Mouse (Mus musculus): Measurements from ENCODE around the gene Pklr.

The Pklr gene

DNA sequence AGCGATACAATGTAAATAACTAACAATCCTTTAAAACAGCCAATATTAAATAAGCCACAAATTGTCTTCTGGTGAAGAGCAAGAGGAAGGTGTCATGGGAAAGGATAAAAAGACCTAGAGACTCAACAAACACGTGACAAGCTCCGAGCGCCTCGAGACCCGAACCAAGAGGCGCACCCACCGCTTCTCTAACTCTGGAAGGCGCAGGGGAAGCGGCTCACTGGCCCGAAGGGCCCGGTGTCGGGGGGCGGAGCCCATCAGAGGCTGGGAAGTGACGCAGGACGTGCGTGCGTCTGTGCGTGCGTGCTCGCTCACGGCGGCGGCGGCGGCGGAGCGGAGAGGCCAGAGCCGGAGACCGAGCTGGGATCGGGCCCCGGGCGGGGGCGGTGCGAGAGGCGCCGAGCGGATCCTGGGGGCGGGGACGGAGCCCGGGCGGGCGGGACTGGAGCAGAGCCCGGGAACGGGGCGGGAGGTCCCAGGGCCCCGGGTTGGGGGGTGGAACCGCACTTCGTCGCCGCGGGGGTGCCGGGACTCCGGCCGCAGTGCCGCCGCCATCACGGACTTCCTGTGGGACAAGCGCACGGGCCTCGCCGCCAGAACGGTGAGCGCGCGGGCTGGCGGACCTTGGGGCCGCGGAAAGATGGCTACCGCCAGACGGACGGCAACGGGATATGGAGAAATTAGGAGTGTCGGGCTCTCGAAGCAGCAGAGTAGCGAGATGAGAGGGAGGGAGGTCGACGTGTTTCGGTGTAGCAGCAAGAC is 28.7 kb downstream of the Pklr start, which contains the start of gene Clk2:
Gene Clk2 (plus strand): TSS at position 290 of the 762 bp plus-strand sequence.
- DNase-seq = peak; percentile 95

DNA sequence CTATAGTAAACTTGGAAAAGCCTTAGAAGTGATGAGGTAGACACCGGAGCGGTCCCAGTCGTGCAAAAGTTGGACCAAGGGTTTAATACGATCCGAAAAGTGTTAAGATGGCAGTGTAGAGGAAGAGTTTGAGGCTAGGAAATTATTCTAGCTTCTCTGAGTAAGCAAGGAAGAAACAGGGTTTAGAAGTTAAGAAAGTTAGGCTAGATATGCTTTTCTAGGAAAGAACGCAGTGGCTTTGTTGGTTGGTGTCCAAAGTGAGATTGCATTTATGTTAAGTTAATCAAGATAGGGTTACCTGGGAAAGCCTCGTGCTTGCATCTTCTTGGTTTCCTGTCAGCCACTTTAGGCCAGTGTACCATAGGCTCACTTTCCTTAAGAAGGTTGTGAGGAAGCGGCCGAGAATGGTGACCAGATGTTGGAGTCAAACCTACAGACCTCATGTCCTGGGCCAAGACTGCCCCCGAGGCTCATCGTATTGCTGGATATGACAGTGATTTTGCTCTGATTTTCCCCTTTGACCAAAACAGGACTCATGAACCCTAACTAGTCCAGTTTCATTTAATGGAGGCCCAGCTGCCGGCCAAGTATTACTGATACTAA is 29.4 kb downstream of the Pklr start:
- DNase-seq = peak; percentile 24

DNA sequence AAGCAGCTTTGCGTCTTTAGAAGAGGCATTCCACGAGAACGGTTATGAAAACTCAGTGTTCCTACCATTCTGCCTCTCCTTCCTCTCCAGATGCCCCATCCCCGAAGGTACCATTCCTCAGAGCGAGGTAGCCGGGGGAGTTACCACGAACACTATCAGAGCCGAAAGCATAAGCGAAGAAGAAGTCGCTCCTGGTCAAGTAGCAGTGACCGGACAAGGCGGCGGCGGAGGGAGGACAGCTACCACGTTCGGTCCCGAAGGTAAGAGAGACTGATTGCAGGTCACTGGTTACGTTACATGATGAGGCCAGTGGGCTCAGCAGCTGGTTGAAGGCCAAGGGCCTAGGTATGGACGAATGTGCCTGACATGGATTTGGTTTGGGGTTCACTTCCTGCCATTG is 31.0 kb downstream of the Pklr start:
- DNase-seq = peak; percentile 35

DNA sequence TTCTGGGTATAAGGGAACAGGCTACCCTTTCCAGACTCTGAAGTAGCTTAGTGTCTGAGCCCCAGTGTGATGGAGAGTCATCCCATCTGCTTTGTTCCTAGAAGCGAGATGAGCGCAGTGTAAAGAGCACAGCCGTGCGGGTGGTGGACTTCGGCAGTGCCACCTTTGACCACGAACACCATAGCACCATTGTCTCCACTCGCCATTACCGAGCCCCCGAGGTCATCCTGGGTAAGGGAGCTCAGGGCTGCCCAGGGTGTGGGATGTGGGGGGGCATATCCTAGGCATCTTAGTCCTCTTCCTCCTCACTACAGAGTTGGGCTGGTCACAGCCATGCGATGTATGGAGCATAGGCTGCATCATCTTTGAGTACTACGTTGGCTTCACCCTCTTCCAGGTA is 38.9 kb downstream of the Pklr start:
- DNase-seq = no peak

DNA sequence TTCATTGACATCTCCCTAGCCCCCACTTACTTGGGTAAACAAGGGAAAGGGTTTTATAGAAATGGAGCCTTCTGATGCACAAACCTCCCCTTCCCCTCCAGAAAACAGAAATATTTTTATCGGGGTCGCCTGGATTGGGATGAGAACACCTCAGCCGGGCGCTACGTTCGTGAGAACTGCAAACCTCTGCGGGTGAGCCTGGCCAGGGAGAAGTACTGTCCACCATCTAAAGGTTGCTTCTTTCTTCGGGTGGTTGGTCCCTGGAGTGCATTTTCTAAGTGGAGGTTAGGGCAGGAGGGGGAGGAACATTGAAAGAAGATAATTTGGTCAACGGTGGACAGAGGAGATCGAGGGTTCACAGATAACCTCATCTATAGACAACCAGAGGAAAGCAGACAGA is 39.6 kb downstream of the Pklr start:
- DNase-seq = peak; percentile 17

DNA sequence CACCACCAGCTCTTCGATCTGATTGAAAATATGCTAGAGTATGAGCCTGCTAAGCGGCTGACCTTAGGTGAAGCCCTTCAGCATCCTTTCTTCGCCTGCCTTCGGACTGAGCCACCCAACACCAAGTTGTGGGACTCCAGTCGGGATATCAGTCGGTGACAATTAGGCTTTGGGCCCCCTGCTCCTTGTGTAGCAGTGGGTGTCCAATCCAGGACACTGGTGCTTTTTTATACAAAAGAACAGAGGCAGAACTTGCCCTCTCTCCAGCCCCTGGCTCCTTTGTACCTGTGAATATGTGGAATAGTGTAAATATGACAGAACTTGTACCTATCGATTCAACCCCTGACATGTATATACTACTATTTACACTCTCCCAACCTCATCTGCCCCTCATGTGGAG is 40.5 kb downstream of the Pklr start:
- peak; percentile 58 for DNase-seq

DNA sequence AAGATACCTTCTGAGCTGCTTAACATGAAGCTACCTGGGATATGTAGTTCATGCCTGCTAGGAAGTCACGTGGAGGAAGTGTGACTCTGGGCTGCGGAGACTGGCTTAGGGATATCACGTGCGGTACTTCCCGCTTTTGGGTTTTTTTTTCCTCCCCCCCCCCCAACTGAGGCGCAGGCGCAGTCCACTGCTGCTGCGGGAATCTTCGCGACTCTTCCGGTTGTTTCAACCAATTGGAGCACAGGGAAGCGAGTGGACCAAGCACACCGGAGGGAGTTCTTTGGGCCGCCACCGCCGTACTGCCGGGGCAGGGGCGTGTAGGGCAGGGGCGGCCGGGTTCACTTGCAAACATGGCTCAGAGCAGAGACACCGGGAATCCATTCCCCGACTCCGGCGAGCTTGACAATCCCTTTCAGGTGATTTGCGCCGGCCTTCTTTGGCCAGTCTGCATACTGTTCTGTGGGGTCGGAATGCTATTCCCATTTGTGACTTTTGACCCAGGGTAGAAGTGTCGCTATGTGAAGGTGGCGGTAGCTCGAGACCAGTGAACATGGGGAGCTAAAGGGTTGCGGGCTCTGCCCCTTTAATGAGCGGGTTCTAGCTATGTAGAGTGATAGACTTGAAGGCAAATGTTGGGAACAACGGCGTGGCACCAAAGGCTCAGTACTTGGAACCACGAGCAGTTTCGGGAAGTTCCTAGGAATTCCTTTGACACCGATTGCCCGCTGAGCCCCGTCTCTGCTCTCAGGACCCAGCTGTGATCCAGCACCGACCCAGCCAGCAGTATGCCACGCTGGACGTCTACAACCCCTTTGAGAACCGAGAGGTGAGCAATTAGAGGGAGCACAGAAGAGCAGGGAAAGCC is 41.5 kb downstream of the Pklr start, which contains the start of gene Scamp3:
Gene Scamp3 (plus strand): TSS at position 232 of the 865 bp plus-strand sequence.
- DNase-seq = peak; percentile 94

DNA sequence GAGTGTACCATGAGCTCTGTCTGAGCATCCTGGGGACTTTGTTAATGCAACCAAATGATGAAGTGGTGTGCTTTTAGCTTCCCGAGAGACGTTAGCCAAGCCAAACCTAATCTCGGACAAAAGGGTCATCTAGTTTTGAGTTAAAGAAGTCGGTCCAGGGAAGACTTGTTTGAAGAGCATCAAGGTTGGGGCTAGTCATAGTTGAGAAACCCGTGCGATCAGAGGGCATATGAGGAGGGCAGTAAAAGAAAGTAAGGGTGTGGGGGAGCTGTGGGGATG is 42.1 kb downstream of the Pklr start:
- no peak for DNase-seq

DNA sequence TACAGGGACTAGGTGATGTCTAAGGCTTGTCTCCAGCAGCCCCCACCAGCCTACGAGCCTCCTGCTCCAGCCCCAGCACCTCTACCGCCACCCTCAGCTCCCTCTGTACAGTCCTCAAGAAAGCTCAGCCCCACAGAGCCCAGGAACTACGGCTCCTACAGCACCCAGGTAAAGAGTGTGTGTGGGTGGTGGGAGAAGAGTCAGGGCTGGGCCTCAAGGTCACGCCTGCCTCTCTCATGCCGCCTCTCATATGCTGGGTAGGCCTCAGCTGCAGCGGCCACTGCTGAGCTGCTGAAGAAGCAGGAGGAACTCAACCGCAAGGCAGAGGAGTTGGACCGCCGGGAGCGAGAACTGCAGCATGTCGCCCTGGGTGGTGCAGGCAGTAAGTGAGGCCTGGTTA is 43.1 kb downstream of the Pklr start:
- peak; percentile 34 for DNase-seq

DNA sequence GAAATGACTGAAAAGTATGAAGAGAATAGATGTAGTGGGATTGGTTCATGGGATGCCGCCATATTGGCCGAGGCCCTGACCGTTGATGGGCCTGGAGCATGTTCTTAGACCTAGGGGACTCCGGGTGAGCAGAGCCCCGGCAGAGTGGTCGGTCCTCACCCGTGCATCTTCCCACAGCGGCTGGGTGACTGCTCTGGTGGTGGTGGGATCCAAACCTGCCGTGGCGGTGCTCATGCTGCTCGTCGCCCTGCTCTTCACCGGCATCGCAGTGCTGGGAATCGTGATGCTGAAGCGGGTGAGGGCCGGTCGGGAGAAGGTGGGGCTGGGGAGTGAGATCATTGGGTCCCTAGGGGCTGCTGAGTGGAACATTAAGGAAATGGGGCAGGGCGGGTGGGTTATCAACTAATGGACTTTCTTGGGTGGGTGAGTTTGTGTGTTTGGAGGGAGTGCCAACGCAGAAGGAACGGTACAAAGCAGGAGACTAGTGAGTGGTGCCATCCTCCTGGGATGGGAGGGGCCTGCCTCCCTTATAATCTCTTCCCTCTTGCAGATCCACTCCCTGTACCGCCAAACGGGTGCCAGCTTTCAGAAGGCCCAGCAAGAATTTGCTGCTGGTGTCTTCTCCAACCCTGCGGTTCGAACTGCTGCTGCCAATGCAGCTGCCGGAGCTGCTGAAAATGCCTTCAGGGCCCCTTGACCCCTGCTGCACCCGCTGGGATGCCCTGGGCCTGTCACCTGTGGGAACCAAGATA is 46.0 kb downstream of the Pklr start:
- DNase-seq = peak; percentile 66

DNA sequence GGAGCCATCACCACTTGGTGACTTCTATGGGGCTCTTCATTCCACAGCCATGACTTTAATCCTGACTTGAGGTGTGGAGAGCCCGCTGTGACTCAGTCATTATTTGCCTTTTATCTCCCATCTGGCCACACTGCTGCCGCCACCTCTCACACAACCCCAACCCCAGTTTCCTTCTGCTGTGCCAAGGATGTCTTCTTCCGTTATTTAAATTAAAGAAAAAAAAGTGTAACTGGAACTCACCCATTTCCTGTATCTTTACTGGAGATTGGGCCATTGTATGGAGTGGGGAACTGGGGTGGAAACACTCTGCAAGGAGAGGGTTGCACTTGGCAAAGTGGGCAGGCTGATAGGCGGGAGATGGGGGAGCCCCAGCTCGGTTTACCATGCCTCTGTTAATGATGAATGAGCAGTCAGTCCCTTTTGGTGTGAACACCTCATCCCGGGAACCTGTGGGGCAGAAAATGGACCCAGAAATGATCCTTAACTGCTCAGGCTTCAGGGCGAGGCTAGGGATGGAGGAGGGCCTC is 46.7 kb downstream of the Pklr start:
- no peak for DNase-seq

DNA sequence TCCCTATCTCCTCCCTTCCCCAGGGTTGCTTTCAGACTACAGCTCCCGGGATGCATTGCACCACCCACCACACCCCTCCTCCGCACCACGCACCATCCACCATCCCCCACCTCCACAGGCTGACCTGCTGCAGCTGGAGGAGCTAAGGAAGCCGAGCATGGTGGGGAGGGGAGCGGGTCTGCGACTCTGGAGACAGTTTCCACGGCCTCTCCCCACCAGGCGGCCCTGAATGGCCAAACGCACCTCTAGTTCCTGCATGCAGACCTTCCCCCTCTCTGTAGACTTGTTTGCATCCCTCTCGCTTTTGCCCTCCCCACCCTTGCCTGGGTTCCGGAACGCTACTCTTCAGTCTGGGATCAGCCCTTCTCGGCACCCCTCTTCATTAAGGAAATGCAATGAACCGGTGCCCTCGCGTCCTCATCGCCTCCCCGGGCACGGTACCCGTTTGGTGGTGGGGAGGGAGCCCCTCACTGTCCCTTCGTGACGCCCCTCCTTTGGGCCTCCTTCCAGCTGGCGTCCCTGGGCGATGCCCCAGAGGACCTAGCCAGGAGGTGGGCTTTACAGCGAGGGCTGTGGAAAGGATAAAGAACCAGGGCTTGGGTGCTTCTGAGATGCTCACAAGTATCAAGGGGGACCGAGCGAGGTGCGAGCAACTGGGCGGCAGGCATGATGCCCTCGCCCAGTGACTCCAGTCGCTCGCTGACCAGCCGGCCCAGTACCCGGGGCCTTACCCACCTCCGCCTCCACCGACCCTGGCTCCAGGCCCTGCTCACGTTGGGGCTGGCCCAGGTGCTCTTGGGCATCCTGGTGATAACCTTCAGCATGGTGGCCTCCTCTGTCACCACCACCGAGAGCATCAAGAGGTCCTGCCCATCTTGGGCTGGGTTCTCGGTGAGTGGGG is 47.4 kb downstream of the Pklr start, which contains the start of gene Fam189b:
Gene Fam189b (plus strand): TSS at position 86 of the 901 bp plus-strand sequence.
- peak; percentile 94 for DNase-seq

DNA sequence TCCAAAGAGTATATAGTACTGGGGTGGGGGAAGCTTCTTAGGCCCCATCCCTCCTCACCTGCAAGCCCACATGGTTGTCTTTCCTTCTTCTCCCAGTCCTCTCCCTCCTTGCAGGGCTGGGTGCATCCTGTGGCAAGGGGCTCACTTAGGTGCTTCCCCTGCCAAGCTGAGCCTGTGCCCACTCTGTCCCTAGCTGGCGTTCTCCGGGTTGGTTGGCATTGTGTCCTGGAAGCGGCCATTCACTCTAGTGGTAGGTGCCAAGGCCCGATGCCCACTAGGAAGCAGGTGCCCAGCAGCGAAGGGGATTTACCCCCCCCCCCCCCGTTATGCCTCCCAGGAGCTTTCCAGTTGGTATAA is 48.0 kb downstream of the Pklr start:
- peak; percentile 64 for DNase-seq

DNA sequence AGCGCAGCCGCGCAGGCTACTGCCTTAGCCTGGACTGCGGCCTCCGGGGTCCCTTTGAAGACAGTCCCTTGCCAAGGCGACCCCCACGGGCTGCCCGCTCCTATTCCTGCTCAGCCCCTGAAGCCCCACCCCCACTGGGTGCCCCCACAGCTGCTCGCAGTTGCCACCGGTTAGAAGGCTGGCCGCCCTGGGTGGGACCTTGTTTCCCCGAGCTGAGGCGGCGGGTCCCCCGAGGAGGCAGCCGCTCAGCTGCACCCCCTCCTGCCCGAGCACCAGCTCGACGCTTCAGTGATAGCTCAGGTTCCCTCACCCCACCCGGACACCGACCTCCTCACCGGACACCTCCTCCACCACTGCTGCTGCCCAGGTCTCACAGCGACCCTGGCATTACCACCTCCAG is 51.3 kb downstream of the Pklr start:
- peak; percentile 42 for DNase-seq

DNA sequence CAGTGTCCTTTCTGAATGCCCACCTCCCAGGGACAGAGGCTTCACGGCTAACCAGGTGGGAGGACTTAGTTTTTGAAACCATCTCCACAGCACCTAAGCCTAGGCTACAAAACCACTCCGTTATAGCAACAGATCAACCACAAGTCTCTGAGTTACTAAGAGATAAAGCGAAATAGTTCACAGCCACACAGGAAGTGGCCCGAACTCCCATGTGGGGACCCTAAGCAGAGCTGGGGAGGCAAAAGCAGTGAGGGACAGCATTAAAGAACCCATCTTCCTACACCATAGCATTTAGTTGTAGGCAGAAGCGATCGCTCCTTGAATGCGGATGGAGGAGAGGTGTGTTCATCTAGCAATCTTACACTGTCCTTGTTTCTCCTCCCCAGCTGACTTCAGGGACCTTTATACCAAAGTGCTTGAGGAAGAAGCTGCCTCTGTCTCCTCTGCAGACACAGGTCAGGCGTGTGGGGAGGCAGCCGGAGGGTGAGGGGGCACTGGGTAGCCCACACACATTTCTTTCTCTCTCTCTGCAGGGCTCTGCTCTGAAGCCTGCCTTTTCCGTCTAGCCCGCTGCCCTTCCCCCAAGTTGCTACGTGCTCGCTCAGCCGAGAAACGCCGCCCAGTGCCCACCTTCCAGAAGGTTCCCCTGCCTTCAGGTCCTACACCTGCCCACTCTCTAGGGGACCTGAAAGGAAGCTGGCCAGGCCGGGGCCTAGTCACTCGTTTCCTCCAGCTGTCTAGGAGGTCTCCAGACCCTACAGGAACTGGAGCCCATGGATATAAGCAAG is 51.9 kb downstream of the Pklr start:
- DNase-seq = peak; percentile 19

DNA sequence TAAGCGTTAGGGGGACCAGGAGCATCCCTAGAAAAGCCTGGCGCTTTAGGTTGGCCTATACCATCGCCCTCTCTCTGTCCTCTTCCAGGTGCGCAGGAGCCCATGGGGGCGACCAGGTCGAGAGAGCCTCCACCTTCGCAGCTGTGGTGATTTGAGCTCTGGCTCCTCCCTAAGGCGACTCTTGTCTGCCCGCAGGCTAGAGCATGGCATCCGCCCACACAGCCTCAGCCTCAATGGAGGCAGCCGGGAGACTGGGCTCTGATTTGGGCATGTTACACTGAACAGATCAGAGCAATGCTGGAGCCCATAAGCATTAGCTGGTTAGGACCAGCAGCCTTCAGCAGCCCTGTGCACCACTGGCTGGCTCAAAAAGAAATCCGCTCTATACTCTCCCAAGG is 52.5 kb downstream of the Pklr start:
- DNase-seq = no peak

DNA sequence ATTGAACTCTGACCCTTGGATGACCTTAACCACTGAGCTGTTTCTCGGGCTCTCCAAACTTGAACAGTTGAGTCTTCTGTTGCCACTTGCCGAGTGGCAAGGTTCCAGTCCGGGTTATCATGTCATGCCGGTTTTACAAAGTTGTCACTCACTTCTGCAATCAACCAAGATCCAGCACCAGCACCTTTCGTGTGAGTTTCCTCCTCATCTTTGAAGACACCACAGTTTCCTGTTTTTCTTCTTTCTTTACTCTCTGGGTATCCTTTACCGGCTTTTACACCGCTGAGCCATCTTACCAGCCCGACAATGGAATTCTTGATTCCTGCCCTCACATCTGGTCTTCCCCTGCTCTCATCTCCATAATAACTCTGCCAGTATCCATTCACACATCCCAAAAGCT is 54.5 kb downstream of the Pklr start:
- no peak for DNase-seq

DNA sequence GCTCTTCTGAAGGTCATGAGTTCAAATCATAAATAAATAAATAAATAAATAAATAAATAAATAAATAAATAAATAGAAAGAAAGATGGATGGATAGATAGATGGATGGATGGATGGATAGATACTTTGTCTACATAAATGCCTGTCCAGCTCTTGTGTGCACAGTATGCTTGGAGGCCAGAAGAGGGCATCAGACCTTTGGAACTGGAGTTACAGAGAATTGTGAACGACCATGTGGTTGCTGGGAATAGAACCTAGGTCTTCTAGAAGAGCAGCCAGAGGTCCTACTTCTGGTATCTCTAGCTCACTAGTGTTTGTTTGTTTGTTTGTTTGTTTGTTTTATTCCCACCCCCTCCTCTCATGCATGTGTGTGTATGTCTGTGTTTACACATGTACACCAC is 57.4 kb downstream of the Pklr start:
- DNase-seq = no peak

DNA sequence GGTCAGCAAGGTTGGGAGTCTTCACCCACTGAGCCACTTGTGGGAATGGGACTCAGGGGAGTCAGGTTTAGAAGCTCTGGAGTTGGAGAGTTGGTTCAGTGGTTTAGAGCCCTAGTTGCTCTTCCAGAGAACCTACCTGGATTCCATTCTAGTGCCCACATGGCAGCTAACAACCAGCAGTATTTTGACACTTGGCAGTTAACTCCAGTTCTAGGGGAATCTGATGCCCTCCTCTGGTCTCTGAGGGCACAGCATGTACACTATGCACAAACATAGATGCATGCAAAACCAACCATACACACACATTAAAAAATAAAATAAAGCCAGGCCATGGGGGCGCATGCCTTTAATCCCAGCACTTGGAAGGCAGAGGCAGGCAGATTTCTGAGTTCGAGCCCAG is 57.9 kb downstream of the Pklr start:
- no peak for DNase-seq

Measured in cerebellum, adult 9-11 months (tissue).